Mouse (Mus musculus): Measurements from ENCODE around the gene Naa30.
"Not testable (repeated sequence)": the region's sequence is repeated elsewhere in the genome, so short reads cannot be mapped to it uniquely, and the experiment has no call there.

Naa30 gene

GRCm38 (mm10) chr14:49171867-49172581, at the start of gene Naa30:
Gene Naa30 (plus strand): TSS chr14:49172226.
- peak; percentile 95 for DNase-seq (ENCODE audit: low spot score in 2 of 2)

GRCm38 (mm10) chr14:49127162-49127779, 44.8 kb upstream of the Naa30 start:
- peak in 1 of 2 experiments; percentile 2 for DNase-seq (ENCODE audit: low spot score in 2 of 2)

GRCm38 (mm10) chr14:49128544-49129263, 43.3 kb upstream of the Naa30 start:
- no peak for DNase-seq (ENCODE audit: low spot score in 2 of 2)

- DNase-seq (ENCODE audit: low spot score in 2 of 2) = no peak
Measured at GRCm38 (mm10) chr14:49132391-49132790, 39.6 kb upstream of the Naa30 start.

- DNase-seq (ENCODE audit: low spot score in 2 of 2) = no peak
Measured at GRCm38 (mm10) chr14:49138171-49138570, 33.9 kb upstream of the Naa30 start.

- no peak for DNase-seq (ENCODE audit: low spot score in 2 of 2)
Measured at GRCm38 (mm10) chr14:49140756-49141155, 31.3 kb upstream of the Naa30 start.

- peak; percentile 59 to 63 for DNase-seq (ENCODE audit: low spot score in 2 of 2)
Measured at GRCm38 (mm10) chr14:49153801-49154200, 18.2 kb upstream of the Naa30 start.

- no peak for DNase-seq (ENCODE audit: low spot score in 2 of 2)
Measured at GRCm38 (mm10) chr14:49155572-49155971, 16.5 kb upstream of the Naa30 start.

DNA sequence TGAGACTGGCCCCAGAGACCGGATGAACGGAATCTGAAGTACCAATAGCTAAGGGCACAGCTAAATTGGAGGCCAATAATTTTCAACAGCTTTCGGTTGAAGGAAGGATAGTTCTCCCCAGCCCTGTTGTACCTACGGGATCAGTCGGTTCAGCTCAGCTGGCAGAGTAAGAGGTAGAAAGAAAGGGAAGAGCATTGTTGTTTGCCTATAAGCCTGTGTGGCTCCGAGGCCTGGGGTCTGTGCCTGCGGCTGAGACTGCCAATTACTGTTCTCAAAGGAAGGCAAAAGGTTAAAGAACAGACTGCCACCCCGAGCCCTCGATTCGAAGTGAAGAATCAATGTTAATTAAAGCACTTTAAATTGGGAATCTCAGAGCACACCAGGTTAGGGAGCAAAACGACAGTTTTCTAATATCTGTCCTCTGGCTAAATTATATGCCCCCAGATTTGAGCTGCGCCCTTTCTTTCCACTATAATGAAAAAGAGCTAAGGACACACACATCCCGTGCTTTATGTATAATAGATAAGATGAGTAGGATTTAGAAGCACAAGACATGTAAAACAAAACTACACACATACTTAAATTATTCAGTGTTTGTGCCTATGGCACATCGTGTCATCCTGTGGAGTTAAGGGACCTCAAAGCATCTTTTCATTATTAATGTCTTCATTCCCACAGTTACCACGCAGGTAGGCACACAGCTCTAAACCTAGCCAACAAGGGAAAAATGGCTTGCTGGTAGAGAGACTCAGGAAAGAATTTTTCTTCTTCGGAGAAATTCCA, 13.7 kb upstream of the Naa30 start:
- no peak for DNase-seq (ENCODE audit: low spot score in 2 of 2)

GRCm38 (mm10) chr14:49171286-49171685, 740 bp upstream of the Naa30 start:
- DNase-seq (ENCODE audit: low spot score in 2 of 2) = no peak

- peak; percentile 49 for DNase-seq (ENCODE audit: low spot score in 2 of 2)
Measured at GRCm38 (mm10) chr14:49172582-49172988, 559 bp downstream of the Naa30 start.

GRCm38 (mm10) chr14:49173290-49174135, 1.5 kb downstream of the Naa30 start:
- no peak for DNase-seq (ENCODE audit: low spot score in 2 of 2)

DNA sequence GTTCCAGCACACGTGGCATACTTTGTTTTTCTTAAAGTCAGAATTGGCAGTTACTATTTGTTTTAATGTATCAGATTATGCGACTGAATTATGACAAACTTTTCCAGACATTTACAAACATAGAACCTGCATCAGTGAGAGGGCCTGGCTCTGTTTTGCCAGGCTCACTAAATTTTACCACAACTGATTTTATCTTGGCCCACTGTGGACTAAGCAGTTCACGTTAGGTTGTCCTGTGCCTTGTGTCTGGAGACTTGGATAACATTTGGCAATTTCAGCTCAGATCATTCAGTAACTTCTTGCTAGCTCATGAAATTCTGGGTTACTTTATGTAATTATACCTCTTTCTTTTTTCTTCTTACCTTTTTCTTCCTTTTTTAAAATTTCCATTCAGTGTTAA, 7.7 kb downstream of the Naa30 start:
- no peak for DNase-seq (ENCODE audit: low spot score in 2 of 2)

- DNase-seq (ENCODE audit: low spot score in 2 of 2) = no peak
Measured at GRCm38 (mm10) chr14:49186270-49186669, 14.2 kb downstream of the Naa30 start.

DNA sequence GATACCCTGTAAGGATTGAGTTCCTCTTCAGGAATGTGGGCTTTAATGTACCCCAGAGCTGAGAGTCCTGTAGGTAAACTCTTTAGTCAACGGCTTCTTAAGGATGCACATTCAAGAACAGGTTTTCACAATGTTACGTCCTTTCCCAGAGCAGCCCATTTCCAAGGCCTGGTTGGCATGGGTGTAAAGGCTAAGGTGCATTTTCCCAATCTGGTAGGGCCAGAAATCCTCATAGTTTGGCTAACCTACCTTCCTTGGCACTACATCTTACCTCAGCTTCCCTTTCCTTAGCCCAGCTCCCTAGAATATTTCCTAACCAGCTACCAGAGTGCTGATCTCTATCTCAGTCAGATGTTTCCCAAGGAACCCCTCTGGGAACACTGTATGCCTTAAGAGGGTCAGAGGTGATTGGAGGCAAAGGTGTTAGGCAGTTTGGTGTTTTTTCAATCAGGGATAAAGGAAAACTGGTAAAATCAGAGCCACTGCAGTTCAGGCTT, 25.1 kb downstream of the Naa30 start:
- no peak for DNase-seq (ENCODE audit: low spot score in 2 of 2)

GRCm38 (mm10) chr14:49201073-49201778, 29.2 kb downstream of the Naa30 start:
- no peak for DNase-seq (ENCODE audit: low spot score in 2 of 2)

- not testable (repeated sequence) for DNase-seq (ENCODE audit: low spot score in 2 of 2)
Measured at GRCm38 (mm10) chr14:49210215-49210614, 38.2 kb downstream of the Naa30 start.

DNA sequence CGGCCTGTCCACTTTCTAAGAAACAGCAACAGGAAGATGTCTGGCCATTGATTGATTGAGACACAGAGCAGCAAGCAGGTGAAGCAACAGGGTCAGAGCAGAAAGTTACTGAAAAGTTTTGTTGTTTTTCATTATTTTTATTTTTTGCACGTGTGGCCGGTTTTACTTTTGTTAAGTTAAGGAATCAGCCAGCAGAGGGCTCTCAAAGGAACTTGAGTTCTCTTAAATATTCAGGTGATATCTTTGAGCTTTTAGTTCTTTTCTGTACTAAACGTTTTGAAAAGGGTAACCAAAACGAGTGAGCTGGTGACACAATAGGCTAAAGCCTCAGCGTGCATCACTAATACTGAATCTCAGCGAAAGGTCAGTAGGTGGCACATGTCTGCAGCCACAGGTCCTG, 46.7 kb downstream of the Naa30 start:
- no peak for DNase-seq (ENCODE audit: low spot score in 2 of 2)

DNA sequence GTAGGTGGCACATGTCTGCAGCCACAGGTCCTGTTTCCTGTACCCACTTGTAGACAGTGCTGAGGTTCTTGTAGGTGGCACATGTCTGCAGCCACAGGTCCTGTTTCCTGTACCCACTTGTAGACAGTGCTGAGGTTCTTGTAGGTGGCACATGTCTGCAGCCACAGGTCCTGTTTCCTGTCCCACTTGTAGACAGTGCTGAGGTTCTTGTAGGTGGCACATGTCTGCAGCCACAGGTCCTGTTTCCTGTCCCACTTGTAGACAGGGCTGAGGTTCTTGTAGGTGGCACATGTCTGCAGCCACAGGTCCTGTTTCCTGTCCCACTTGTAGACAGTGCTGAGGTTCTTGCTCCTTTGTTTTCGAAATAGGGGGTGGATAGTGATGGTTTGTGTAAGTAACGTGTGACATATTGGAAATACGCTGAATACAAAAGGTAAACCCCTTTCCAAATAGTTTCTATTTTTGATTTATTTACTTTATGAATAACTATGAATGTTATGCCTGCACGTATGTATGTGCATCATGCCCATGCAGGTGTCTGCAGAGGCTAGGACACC, 47.5 kb downstream of the Naa30 start:
- DNase-seq (ENCODE audit: low spot score in 2 of 2) = not testable (repeated sequence)

- no peak for DNase-seq (ENCODE audit: low spot score in 2 of 2)
Measured at GRCm38 (mm10) chr14:49221771-49222170, 49.7 kb downstream of the Naa30 start.

All from frontal cortex, postnatal 36 days (tissue).